Mouse (Mus musculus): ENCODE measurements around the gene Dhx57. TPM values are rescaled to one million over a fixed set of nuclear protein-coding genes. Genes with fewer than 3 reads are reported as not detected.
A peak's percentile ranks its signal among the peaks of the same experiment; 100 is the strongest.

Dhx57 gene
- 3.9 and 4.1 TPM in 2 replicates for polyA plus RNA-seq (2015; fragmentation: Nextera tagmentation; extraction: Ambion mirVana)

DNA sequence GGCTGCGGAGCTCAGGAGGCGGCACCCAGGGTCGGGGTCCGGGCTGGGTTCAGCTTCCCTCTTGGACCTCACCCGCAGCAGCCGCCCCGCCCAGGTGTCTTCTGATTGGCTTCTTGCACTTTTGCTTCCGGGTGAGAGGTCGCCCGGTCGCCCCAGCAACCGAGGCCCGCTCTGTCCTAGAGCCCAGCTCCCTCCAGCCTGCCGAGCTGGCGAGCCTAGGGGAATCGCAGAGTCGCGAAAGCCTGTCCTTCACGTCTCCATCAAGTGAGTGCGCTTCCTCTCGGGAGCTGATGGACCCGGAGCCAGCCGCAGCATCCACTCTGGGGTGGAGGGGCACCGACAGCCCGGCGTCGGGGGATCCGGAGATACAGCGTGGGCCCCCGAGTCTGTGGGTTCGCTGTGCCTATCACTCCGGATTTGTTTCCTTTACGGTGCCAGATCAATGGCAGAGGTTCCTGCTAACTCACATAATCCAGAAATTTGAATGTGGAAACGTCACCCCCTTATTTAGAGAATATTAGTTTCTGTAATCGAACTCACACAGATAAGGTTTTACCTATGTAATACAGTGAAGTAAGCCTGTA, at the start of gene Dhx57, which contains the start of gene Morn2:
Gene Dhx57 (minus strand): TSS at position 403 of the 584 bp plus-strand sequence.
Gene Morn2 (plus strand): TSS at position 130 of the 584 bp plus-strand sequence.
- peak; percentile 98 for ATAC-seq (ENCODE audit: insufficient read depth)
- H3K27ac ChIP-seq (replicated peaks) = peak within 1 kb of the TSS; percentile 70
- no peaks in the 10 kb centered on the region for H3K27me3 ChIP-seq
- peak within 1 kb of the TSS; percentile 96 for H3K4me2 ChIP-seq
- H3K4me3 ChIP-seq (replicated peaks) = peak within 1 kb of the TSS; percentile 91
- H3K36me3 ChIP-seq (replicated peaks) = no peaks in the 10 kb centered on the region
- H3K4me1 ChIP-seq (replicated peaks) = peaks cover 19% of the 10 kb centered on the region
- no peaks in the 10 kb centered on the region for H3K9me3 ChIP-seq (replicated peaks)
- peak within 1 kb of the TSS; percentile 76 for H3K9ac ChIP-seq
- WGBS (ENCODE audit: insufficient replicate concordance) = under 1% methylated on average over 35 of the region's 35 CpGs

DNA sequence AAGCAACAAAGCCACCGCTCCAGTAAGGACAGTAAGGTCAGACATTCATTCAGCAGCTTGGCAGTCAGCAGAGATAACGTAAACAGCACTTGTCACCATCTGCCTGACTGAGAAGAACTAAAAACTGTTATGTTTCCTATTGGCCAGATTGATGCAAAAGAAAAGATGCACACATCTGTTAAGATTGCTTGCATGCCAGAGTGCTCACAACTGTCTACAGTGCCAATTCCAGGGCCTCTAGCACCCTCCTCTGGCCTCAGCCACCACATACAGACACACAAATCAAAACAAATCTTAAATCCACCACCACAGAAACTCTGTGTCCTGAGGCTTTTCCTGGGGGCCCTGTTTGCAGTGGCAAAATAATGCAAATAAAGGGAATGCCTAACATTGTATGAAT, 42.1 kb upstream of the Dhx57 start:
- Histone ChIP-seq H3K36me3 (replicated peaks) (no peaks in the 10 kb centered on the region), H3K4me3 (replicated peaks) (no peak overlapping the region), H3K27me3 (no peaks in the 10 kb centered on the region), H3K4me2 (no peak overlapping the region), H3K9me3 (replicated peaks) (no peaks in the 10 kb centered on the region), H3K27ac (replicated peaks) (no peak overlapping the region), H3K4me1 (replicated peaks) (no peaks in the 10 kb centered on the region), H3K9ac (no peak overlapping the region)
- 60% methylated on average over 2 of the region's 2 CpGs for WGBS (ENCODE audit: insufficient replicate concordance)
- ATAC-seq (ENCODE audit: insufficient read depth) = no peak

DNA sequence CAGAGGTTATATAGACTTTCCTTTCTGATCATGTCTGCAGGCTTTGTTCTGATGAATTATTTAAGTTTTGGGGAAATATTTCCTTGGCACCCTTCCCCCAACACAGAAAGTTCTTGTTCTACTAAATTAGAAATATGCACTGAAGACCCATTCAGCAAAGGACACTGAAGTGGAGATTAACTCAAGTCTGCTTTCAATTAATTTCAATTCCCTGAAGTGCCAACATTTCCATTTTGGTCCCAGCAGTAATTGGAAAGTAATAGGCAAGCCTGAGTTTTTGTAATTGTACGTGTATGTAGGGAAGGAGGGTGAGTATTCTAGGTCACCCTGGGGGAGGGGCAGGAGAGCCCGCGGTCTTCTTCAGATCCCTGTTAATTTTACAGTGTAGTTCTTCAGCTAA, 36.2 kb upstream of the Dhx57 start:
- H3K4me3 ChIP-seq (replicated peaks) = no peak overlapping the region
- H3K9ac ChIP-seq = no peak overlapping the region
- no peaks in the 10 kb centered on the region for H3K27me3 ChIP-seq
- no peaks in the 10 kb centered on the region for H3K9me3 ChIP-seq (replicated peaks)
- no peaks in the 10 kb centered on the region for H3K36me3 ChIP-seq (replicated peaks)
- H3K4me1 ChIP-seq (replicated peaks) = no peaks in the 10 kb centered on the region
- no peak for ATAC-seq (ENCODE audit: insufficient read depth)
- WGBS (ENCODE audit: insufficient replicate concordance) = 71% methylated on average over 3 of the region's 3 CpGs
- no peak overlapping the region for H3K4me2 ChIP-seq
- no peak overlapping the region for H3K27ac ChIP-seq (replicated peaks)

DNA sequence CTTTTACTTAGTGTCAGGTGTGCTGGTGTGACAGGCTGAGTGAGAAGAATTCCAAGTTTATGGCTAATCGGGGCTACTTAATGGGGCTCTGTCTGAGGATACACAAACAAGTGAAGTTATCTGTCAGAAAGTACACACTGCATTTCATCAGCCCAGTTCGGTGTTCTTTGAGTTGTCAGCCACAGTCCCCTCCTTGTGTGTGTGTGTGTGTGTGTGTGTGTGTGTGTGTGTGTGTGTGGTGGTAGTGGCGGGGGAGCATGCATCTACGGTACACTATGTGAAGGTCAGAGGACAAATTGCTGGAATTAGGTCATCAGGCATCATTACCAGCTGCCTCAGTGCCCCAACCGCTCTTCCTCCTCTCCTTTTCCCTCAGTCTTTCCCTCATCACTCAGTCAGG, 35.2 kb upstream of the Dhx57 start:
- no peak overlapping the region for H3K27ac ChIP-seq (replicated peaks)

DNA sequence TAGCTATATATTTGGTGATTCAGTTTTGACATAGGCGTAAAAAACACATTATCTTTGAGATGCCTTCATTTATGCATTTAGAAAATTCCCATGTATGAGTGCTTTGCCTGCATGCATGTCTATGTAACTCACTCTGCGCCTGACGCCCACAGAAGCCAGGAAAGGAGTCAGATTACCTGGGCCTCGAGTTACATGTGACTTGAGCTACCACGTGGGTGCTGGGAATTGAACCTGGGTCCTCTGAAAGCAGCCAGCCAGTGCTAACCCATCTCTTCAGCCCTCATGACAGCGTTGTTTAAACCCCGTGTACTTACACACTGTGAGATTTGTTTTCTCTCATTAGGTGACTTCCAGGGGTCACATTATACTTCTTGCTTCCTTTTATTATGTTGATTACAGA, 34.2 kb upstream of the Dhx57 start:
- no peak overlapping the region for H3K4me3 ChIP-seq (replicated peaks)
- no peak overlapping the region for H3K9ac ChIP-seq
- no peak for ATAC-seq (ENCODE audit: insufficient read depth)
- no peaks in the 10 kb centered on the region for H3K36me3 ChIP-seq (replicated peaks)
- H3K9me3 ChIP-seq (replicated peaks) = no peaks in the 10 kb centered on the region
- no peaks in the 10 kb centered on the region for H3K27me3 ChIP-seq
- H3K4me2 ChIP-seq = no peak overlapping the region
- no peak overlapping the region for H3K27ac ChIP-seq (replicated peaks)
- H3K4me1 ChIP-seq (replicated peaks) = no peaks in the 10 kb centered on the region
- WGBS (ENCODE audit: insufficient replicate concordance) = 68% methylated on average over 7 of the region's 7 CpGs

More for the DNA sequence above, 35.2 kb upstream of the Dhx57 start:
- Histone ChIP-seq H3K36me3 (replicated peaks) (no peaks in the 10 kb centered on the region), H3K4me3 (replicated peaks) (no peak overlapping the region), H3K27me3 (no peaks in the 10 kb centered on the region), H3K4me1 (replicated peaks) (no peaks in the 10 kb centered on the region), H3K4me2 (no peak overlapping the region), H3K9me3 (replicated peaks) (no peaks in the 10 kb centered on the region), H3K9ac (no peak overlapping the region)
- ATAC-seq (ENCODE audit: insufficient read depth) = no peak
- 66% methylated on average over 5 of the region's 5 CpGs for WGBS (ENCODE audit: insufficient replicate concordance)

DNA sequence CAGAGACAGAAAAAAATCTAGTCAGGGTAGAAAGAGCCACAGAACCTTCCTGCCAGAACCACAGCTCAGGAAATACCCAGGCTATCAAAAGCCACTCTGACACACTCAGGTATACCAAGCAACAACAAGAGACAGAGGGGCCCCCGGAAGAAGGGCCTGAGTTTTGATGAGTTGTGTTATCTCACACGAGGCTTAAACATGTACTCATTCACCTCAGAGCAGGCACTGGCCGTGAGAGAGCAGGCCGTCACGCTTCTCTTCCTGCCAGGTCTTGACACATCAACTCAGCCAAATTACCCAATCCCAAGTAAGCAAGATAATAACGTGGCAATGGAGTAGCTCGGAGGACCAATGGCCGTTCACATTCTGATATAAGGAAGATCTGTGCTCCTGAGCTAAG, 33.4 kb upstream of the Dhx57 start:
- WGBS (ENCODE audit: insufficient replicate concordance) = 29% methylated on average over 8 of the region's 8 CpGs
- no peak overlapping the region for H3K9ac ChIP-seq
- H3K27me3 ChIP-seq = no peaks in the 10 kb centered on the region
- H3K4me3 ChIP-seq (replicated peaks) = no peak overlapping the region
- H3K9me3 ChIP-seq (replicated peaks) = no peaks in the 10 kb centered on the region
- no peaks in the 10 kb centered on the region for H3K4me1 ChIP-seq (replicated peaks)
- no peaks in the 10 kb centered on the region for H3K36me3 ChIP-seq (replicated peaks)
- H3K4me2 ChIP-seq = no peak overlapping the region
- no peak overlapping the region for H3K27ac ChIP-seq (replicated peaks)
- ATAC-seq (ENCODE audit: insufficient read depth) = no peak

DNA sequence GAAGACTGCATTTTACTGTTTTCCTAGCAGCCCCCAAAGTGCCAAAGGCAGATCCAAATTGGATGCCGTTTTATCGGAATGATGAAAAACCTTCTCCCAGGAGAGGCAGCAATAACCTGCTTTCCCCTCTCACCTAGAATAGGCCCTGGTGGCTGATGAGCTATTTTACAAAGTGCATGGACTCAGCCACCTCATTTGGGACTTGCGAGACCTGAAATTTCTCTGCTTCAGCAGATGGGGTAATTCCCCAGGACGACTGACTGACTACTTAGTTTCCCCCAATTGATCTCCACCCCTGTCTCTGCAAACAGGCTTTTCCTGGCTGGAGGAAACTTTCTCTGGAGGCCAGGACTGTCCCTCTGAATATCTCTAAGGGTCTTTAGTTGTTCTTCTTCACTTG, 32.7 kb upstream of the Dhx57 start:
- no peak overlapping the region for H3K27ac ChIP-seq (replicated peaks)
- H3K27me3 ChIP-seq = no peaks in the 10 kb centered on the region
- WGBS (ENCODE audit: insufficient replicate concordance) = 71% methylated on average over 4 of the region's 4 CpGs
- no peaks in the 10 kb centered on the region for H3K36me3 ChIP-seq (replicated peaks)
- no peaks in the 10 kb centered on the region for H3K9me3 ChIP-seq (replicated peaks)
- no peak for ATAC-seq (ENCODE audit: insufficient read depth)
- H3K4me1 ChIP-seq (replicated peaks) = no peaks in the 10 kb centered on the region
- H3K4me2 ChIP-seq = no peak overlapping the region
- no peak overlapping the region for H3K4me3 ChIP-seq (replicated peaks)
- H3K9ac ChIP-seq = no peak overlapping the region

DNA sequence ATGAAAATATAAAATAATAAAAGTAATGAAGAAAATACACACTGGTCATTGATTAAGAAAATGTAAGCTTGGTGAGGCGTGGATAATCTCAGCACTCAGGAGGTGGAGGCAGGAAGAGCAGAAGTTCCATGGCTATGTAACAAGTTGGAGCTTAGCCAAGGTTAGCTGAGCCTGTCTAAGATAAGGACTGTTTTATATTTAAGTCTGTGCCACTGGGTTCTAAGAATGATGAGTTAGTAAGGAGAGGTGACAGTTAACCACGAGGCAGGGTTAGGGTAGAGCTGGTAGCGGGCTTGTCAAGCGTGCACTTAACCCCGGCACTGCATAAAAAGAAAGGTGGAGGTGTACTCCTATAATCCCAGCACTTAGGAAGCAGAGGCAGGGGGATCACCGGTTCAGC, 32.0 kb upstream of the Dhx57 start:
- H3K9ac ChIP-seq = no peak overlapping the region
- 59% methylated on average over 6 of the region's 6 CpGs for WGBS (ENCODE audit: insufficient replicate concordance)
- H3K4me3 ChIP-seq (replicated peaks) = no peak overlapping the region
- H3K36me3 ChIP-seq (replicated peaks) = no peaks in the 10 kb centered on the region
- no peaks in the 10 kb centered on the region for H3K4me1 ChIP-seq (replicated peaks)
- no peak overlapping the region for H3K27ac ChIP-seq (replicated peaks)
- no peak overlapping the region for H3K4me2 ChIP-seq
- no peak for ATAC-seq (ENCODE audit: insufficient read depth)
- no peaks in the 10 kb centered on the region for H3K9me3 ChIP-seq (replicated peaks)
- H3K27me3 ChIP-seq = no peaks in the 10 kb centered on the region

DNA sequence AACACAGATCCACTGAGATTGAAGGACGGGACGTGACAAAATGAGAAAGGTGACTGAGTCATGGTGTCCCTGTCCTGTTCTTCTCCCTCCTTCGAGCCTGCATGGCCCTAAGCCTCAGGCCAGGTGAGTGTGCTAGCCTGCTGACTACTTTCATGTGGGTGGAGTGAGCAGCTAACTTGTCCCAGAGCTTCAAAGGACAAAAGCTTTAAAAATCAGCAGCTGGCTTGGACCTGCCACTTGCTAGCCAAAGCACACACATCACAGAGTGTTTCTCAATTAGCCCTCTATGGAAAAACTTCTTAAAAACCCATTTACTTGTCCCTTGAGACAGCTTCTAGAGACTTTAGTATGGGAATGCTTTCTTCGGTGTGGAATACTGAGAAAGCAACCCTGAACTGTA, 22.1 kb upstream of the Dhx57 start:
- Histone ChIP-seq H3K9me3 (replicated peaks) (no peaks in the 10 kb centered on the region), H3K27ac (replicated peaks) (no peak overlapping the region)
- 61% methylated on average over 4 of the region's 4 CpGs for WGBS (ENCODE audit: insufficient replicate concordance)

DNA sequence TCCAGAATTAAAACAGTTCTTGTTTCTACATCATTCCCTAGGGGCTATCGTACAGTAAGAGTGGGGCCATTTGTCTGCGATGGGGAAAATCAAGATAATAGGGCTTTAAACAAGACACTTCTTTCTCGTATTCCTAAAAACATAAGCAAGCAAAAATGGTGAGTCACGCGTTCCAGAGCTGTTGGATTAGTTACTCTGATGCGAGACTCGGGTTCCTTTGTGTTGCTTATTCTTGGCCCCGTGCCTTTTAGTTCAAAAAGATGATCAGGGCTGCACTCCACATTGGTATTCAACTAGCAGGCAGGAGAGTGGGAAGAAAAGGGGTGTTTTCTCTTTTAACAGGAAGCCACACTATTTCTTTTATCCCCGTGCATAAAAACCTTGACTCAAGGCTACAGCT, 21.5 kb upstream of the Dhx57 start:
- no peak overlapping the region for H3K27ac ChIP-seq (replicated peaks)
- H3K4me1 ChIP-seq (replicated peaks) = no peaks in the 10 kb centered on the region
- H3K36me3 ChIP-seq (replicated peaks) = no peaks in the 10 kb centered on the region
- H3K27me3 ChIP-seq = no peaks in the 10 kb centered on the region
- no peak overlapping the region for H3K9ac ChIP-seq
- WGBS (ENCODE audit: insufficient replicate concordance) = 73% methylated on average over 9 of the region's 9 CpGs
- H3K4me2 ChIP-seq = no peak overlapping the region
- no peak for ATAC-seq (ENCODE audit: insufficient read depth)
- H3K4me3 ChIP-seq (replicated peaks) = no peak overlapping the region
- H3K9me3 ChIP-seq (replicated peaks) = no peaks in the 10 kb centered on the region

More for the DNA sequence above, 22.1 kb upstream of the Dhx57 start:
- Histone ChIP-seq H3K4me2 (no peak overlapping the region), H3K9ac (no peak overlapping the region), H3K27me3 (no peaks in the 10 kb centered on the region), H3K36me3 (replicated peaks) (no peaks in the 10 kb centered on the region), H3K4me1 (replicated peaks) (no peaks in the 10 kb centered on the region), H3K4me3 (replicated peaks) (no peak overlapping the region)
- ATAC-seq (ENCODE audit: insufficient read depth) = no peak

DNA sequence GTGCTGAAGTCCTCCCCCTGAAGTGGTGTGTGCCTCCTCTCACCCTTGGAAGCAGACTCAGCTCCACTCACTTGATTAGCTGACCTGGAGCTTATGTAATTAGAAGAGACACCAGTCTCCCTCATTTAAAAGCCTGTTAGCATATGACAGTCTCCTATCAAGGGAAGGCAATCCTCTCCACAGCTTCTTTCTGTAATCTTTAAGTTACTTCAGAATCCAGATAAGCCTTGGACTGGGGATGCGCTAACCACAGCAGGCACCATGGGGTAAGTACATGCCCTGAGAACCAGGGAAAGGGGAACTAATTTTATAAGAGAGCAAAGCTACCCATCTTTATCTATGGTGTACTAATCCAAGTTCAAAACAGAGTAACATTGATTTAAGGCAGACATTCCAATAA, 17.0 kb upstream of the Dhx57 start, which contains the start of gene Arhgef33:
Gene Arhgef33 (plus strand): TSS at position 157 of the 400 bp plus-strand sequence.
- 22% methylated on average over 1 of the region's 1 CpGs for WGBS (ENCODE audit: insufficient replicate concordance)
- no peaks in the 10 kb centered on the region for H3K4me1 ChIP-seq (replicated peaks)

DNA sequence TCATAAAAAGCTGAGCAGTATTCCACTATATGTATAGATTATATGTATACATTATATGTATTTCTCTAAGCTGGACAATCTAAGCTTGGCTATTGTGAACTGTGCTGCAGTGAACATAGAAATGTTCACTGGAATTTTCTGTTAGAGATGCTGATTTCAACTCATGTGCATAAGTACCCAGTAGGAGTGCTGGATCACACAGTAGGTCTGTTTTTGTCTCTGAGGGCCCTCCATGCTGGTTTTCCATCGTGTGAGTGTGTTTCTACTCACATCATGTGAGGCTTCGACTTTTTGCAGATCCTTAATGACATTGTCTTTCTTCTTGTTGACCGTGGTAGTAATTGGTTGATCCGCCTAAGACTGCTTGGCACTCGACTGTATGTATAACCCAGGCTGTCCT, 8.6 kb upstream of the Dhx57 start:
- no peak for ATAC-seq (ENCODE audit: insufficient read depth)
- no peaks in the 10 kb centered on the region for H3K27me3 ChIP-seq
- no peak overlapping the region for H3K27ac ChIP-seq (replicated peaks)
- H3K4me2 ChIP-seq = no peak overlapping the region
- no peaks in the 10 kb centered on the region for H3K9me3 ChIP-seq (replicated peaks)
- no peak overlapping the region for H3K4me3 ChIP-seq (replicated peaks)
- H3K9ac ChIP-seq = no peak overlapping the region
- no peaks in the 10 kb centered on the region for H3K4me1 ChIP-seq (replicated peaks)
- 73% methylated on average over 5 of the region's 5 CpGs for WGBS (ENCODE audit: insufficient replicate concordance)
- H3K36me3 ChIP-seq (replicated peaks) = no peaks in the 10 kb centered on the region

More for the DNA sequence above, 17.0 kb upstream of the Dhx57 start, which contains the start of gene Arhgef33:
- no peaks in the 10 kb centered on the region for H3K9me3 ChIP-seq (replicated peaks)
- no peak within 1 kb of the TSS for H3K9ac ChIP-seq
- ATAC-seq (ENCODE audit: insufficient read depth) = no peak
- no peak within 1 kb of the TSS for H3K4me3 ChIP-seq (replicated peaks)
- no peaks in the 10 kb centered on the region for H3K27me3 ChIP-seq
- H3K36me3 ChIP-seq (replicated peaks) = no peaks in the 10 kb centered on the region
- H3K27ac ChIP-seq (replicated peaks) = no peak within 1 kb of the TSS
- no peak within 1 kb of the TSS for H3K4me2 ChIP-seq

All from liver, embryonic 15.5 days (tissue).